Mouse (Mus musculus) neutrophil, adult 5-6 weeks (primary cell): ENCODE data around the gene Tagln. TPM values are rescaled to one million over a fixed set of nuclear protein-coding genes. Genes with fewer than 3 reads are reported as not detected.
A peak's percentile ranks its signal among the peaks of the same experiment; 100 is the strongest.

ENCODE experiments used
- ATAC-seq: fragments of 151-379, 151-347 bp; 2 replicates; pipeline ENCODE4 v1.8.0; 2017; ENCODE audit warnings: mild to moderate bottlenecking, moderate TSS enrichment; ENCODE audit not compliant: insufficient number of reproducible peaks, poor library complexity, low FRiP score, severe bottlenecking; ENCODE audit errors: extremely low read depth
- total RNA-seq: library from RNA; stranded (forward); fragments of 200-1000 nt; gene quantifications from 2 replicates; pipeline ENCODE4 v1.2.3, GENCODE M21; 2017

Tagln gene
- total RNA-seq, 1 experiment from 2014 or later = 1.5 TPM

- ATAC-seq = no peak
Observed at GRCm38 (mm10) chr9:45917041-45917934, 18.6 kb downstream of the Tagln start.

- no peak for ATAC-seq
Observed at GRCm38 (mm10) chr9:45915659-45916058, 20.2 kb downstream of the Tagln start.

DNA sequence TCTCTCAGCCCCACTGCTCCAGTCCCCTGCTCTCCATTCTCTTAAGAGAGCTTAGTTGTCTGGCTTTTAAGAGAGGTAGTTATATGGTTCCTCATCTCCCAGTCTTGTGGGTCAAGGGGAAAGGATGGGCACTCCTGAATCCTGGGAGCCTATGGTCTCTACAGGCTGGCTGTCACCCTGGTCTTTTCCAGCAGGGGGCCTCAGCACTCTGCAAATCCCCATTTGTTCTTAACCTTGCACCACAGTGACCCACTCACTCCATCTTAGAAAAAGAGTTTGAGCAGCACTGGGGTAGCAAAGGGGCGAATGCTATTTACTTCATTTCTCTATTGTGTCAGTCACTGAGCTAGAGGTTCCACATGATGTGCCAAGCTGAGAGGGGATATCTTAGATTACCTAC, 24.2 kb downstream of the Tagln start:
- peak; percentile 47; the same call in 1 of the 2 replicates for ATAC-seq

DNA sequence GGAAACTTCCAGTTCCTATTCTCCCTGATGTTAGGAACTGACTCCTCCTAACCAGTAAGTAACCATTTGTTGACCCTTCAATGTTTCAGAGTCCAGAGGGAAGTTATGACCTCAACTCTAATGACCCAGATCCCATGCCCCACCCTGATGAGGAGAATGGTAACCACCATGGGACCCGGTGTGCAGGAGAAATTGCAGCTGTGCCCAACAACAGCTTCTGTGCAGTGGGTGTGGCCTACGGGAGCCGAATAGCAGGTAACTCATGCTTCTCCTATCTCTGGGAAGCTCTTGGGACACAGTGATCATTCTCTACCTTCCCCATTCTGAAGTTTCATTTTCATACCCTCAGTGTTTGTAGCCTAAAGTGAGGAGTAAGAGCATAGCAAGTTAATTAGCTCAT, 24.9 kb downstream of the Tagln start:
- ATAC-seq = no peak

GRCm38 (mm10) chr9:45907078-45907428, 28.8 kb downstream of the Tagln start:
- no peak for ATAC-seq

GRCm38 (mm10) chr9:45906355-45907077, 29.3 kb downstream of the Tagln start, which contains the start of the genes Pcsk7 and Rnf214:
TSS of gene Pcsk7 (plus strand) at chr9:45906497.
TSS of gene Rnf214 (minus strand) at chr9:45906911.
- ATAC-seq = peak; percentile 69

DNA sequence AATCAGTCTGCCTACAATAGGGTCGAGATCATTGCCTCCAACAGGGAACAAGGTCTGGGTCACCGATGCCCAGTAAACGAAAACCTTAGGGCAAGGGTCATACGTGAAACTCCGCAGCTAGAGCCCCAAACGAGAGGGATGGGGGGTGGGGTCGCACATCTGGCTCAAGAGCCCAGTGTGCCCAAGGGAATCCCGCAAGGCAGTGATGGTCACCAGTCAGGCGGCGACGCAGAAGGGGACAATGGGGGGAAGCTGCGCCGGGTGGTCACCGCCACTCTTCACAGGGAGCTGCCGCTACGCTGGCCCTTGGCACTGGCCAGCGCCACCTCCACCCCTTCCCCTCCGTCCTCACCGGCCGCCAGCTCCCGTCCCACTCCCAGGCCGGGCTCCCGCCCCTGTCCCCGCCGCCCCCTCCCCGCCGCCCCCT, 30.0 kb downstream of the Tagln start:
- ATAC-seq = no peak

DNA sequence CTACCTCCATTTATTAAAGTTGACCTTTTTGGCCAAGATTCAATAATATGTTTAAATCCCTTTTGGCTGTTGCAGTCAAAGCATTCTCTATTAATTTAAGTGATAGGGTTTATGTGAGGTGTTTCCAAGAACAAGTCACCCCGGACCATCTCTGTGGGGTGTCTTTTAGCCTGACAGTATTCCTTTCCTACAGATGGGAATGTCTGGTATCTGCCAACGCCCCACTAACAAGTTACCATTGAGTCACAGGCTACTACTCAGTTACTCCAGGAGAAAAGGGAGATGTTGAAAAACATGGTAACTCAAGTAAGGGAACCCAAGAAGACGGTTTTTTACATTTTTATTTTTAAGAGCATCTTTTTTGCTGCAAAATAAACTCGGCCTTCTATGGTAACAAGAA, 30.7 kb downstream of the Tagln start:
- no peak for ATAC-seq

DNA sequence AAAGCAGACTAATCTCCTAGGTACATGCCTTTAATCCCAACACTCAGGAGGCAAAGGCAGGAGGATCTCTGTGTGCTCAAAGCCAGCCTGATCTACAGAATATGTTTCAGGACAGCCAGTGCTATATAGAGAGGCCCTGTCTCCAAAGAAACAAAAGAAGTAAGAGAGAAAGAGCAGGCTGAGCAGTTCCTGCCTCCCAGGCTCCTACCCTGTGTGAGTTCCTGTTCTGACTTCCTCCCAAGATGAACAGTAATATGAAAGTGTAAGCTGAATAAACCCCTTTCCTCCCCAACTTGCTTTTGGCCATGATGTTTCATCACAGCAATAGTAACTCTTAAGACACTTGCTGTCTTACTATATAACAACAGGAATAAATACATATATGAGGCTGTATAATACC, 42.2 kb downstream of the Tagln start:
- no peak for ATAC-seq

Other genes starting within 250 kb of the Tagln start
- 20.1 and 21.9 TPM in 2 replicates for gene Cep164, start 107.4 kb downstream of the Tagln start, total RNA-seq
- gene Bace1, start 97.5 kb downstream of the Tagln start, total RNA-seq = 0.70 and 0.86 TPM in 2 replicates
- gene Pcsk7, start 29.6 kb downstream of the Tagln start, total RNA-seq = 36.6 and 42.8 TPM in 2 replicates
- 48.1 and 50.2 TPM in 2 replicates for gene Rnf214, start 29.1 kb downstream of the Tagln start, total RNA-seq
- gene Sidt2, start 19.2 kb upstream of the Tagln start, total RNA-seq = 105 and 140 TPM in 2 replicates
- gene Pafah1b2, start 76.6 kb upstream of the Tagln start, total RNA-seq = 66.4 and 75.7 TPM in 2 replicates
- 34.0 and 34.7 TPM in 2 replicates for gene Sik3, start 76.8 kb upstream of the Tagln start, total RNA-seq